Mouse (Mus musculus) gastrocnemius, postnatal 4 days (tissue): ENCODE measurements at regions not wholly inside any gene's neighbourhood (a gene's known extent, or its start where the extent isn't known, plus 50 kb on each side); places are given as distances from the start of the nearest gene placed in this dataset.

ENCODE experiments used
- DNase-seq, 2 experiments: peaks; one replicate each; pipeline ENCODE4 v3.0.0; 2021 to 2022; ENCODE audit warnings: low spot score in 2 of 2, mixed read lengths in 2 of 2

GRCm38 (mm10) chr1:119308719-119309365 lies 113.2 kb downstream of the Inhbb start:
- no peak for DNase-seq

- DNase-seq: no peak
Measured at GRCm38 (mm10) chr1:119305315-119305976, 116.6 kb downstream of the Inhbb start.

GRCm38 (mm10) chr1:119304470-119304980 lies 117.5 kb downstream of the Inhbb start:
- no peak for DNase-seq

GRCm38 (mm10) chr1:119302349-119302995 lies 119.6 kb downstream of the Inhbb start:
- DNase-seq: no peak

- no peak for DNase-seq
Measured at GRCm38 (mm10) chr1:119301931-119302330, 120.1 kb downstream of the Inhbb start.

GRCm38 (mm10) chr1:119301258-119301657 lies 120.8 kb downstream of the Inhbb start:
- no peak for DNase-seq

GRCm38 (mm10) chr1:119299842-119300752 lies 122.0 kb downstream of the Inhbb start:
- no peak for DNase-seq

- no peak for DNase-seq
Measured at GRCm38 (mm10) chr1:119298696-119299230, 123.3 kb downstream of the Inhbb start.

- no peak for DNase-seq
Measured at GRCm38 (mm10) chr1:119295121-119295520, 126.9 kb downstream of the Inhbb start.

GRCm38 (mm10) chr1:119293839-119294238 lies 128.2 kb downstream of the Inhbb start:
- no peak for DNase-seq

GRCm38 (mm10) chr1:119292216-119292615 lies 129.8 kb downstream of the Inhbb start:
- peak in 1 of 2 experiments; percentile 21 for DNase-seq

GRCm38 (mm10) chr1:119290165-119290916 lies 131.7 kb downstream of the Inhbb start:
- DNase-seq: no peak

GRCm38 (mm10) chr1:119289516-119290164 lies 132.4 kb downstream of the Inhbb start:
- no peak for DNase-seq

GRCm38 (mm10) chr1:119282416-119282815 lies 139.6 kb downstream of the Inhbb start:
- no peak for DNase-seq

- DNase-seq: no peak
Measured at GRCm38 (mm10) chr1:119279261-119279660, 142.8 kb downstream of the Inhbb start.

- DNase-seq: no peak
Measured at GRCm38 (mm10) chr1:119278528-119279201, 143.4 kb downstream of the Inhbb start.

GRCm38 (mm10) chr1:119277990-119278389 lies 144.1 kb downstream of the Inhbb start:
- no peak for DNase-seq

- no peak for DNase-seq
Measured at GRCm38 (mm10) chr1:119266013-119266412, 156.0 kb downstream of the Inhbb start.
